Mouse (Mus musculus) c-Kit-positive CD71-positive TER-119-positive erythroid progenitor cells, embryonic 14.5 days (primary cell): Measurements from ENCODE around the gene Efr3b.
"Not testable (repeated sequence)": the region's sequence is repeated elsewhere in the genome, so short reads cannot be mapped to it uniquely, and the experiment has no call there.

Source experiments
- DNase-seq: peaks from one replicate; pipeline ENCODE4 v3.0.0-alpha.2; 2013; ENCODE audit warnings: low spot score

Gene Efr3b

GRCm38 (mm10) chr12:3981350-3982131 lies 57.2 kb downstream of the Efr3b start:
- DNase-seq = peak; percentile 71

- DNase-seq = no peak
Measured at GRCm38 (mm10) chr12:3980991-3981349, 57.7 kb downstream of the Efr3b start.

- DNase-seq = not testable (repeated sequence)
Measured at GRCm38 (mm10) chr12:3973169-3973568, 65.5 kb downstream of the Efr3b start.

GRCm38 (mm10) chr12:3968380-3968779 lies 70.3 kb downstream of the Efr3b start:
- no peak for DNase-seq

- DNase-seq = no peak
Measured at GRCm38 (mm10) chr12:3967196-3967595, 71.5 kb downstream of the Efr3b start.

- DNase-seq = no peak
Measured at GRCm38 (mm10) chr12:3960553-3960952, 78.2 kb downstream of the Efr3b start.

GRCm38 (mm10) chr12:3959791-3960543 lies 78.7 kb downstream of the Efr3b start:
- DNase-seq = peak; percentile 25

GRCm38 (mm10) chr12:3956351-3956750 lies 82.4 kb downstream of the Efr3b start:
- DNase-seq = no peak

- peak; percentile 40 for DNase-seq
Measured at GRCm38 (mm10) chr12:3955371-3955770, 83.3 kb downstream of the Efr3b start.

- DNase-seq = no peak
Measured at GRCm38 (mm10) chr12:3954651-3955050, 84.1 kb downstream of the Efr3b start, which contains the start of gene Pomc. Pomc (plus strand) TSS chr12:3954951.

GRCm38 (mm10) chr12:3947503-3947902 lies 91.2 kb downstream of the Efr3b start:
- DNase-seq = no peak

- no peak for DNase-seq
Measured at GRCm38 (mm10) chr12:3944454-3945073, 94.2 kb downstream of the Efr3b start.

- no peak for DNase-seq
Measured at GRCm38 (mm10) chr12:3942026-3942425, 96.7 kb downstream of the Efr3b start.

- DNase-seq = not testable (repeated sequence)
Measured at GRCm38 (mm10) chr12:3930090-3930865, 108.4 kb downstream of the Efr3b start.

- no peak for DNase-seq
Measured at GRCm38 (mm10) chr12:3928841-3929240, 109.9 kb downstream of the Efr3b start.

- DNase-seq = peak; percentile 29
Measured at GRCm38 (mm10) chr12:3926127-3926526, 112.6 kb downstream of the Efr3b start.

GRCm38 (mm10) chr12:3919423-3919822 lies 119.3 kb downstream of the Efr3b start:
- no peak for DNase-seq

GRCm38 (mm10) chr12:3918577-3918976 lies 120.1 kb downstream of the Efr3b start:
- no peak for DNase-seq

GRCm38 (mm10) chr12:3917668-3918341 lies 120.9 kb downstream of the Efr3b start:
- DNase-seq = no peak

- DNase-seq = no peak
Measured at GRCm38 (mm10) chr12:3915852-3916251, 122.9 kb downstream of the Efr3b start.
